Mouse (Mus musculus): Measurements from ENCODE around the gene Tmem259. TPM values are rescaled to one million over a fixed set of nuclear protein-coding genes. Genes with fewer than 3 reads are reported as not detected.

Gene Tmem259
- polyA plus RNA-seq, 1 experiment from 2014 or later: 13.4 TPM

- no peaks in the 10 kb centered on the region for H3K36me3 ChIP-seq (ENCODE audit: control insufficient read depth, insufficient read depth, low read length)
- H3K27me3 ChIP-seq (replicated peaks; ENCODE audit: control insufficient read depth, insufficient read depth, low read length): peaks cover 11% of the 10 kb centered on the region; the same call in 1 of the 2 replicates
- H3K4me2 ChIP-seq (ENCODE audit: low read length): no peak overlapping the region
- H3K4me1 ChIP-seq (ENCODE audit: control insufficient read depth, insufficient read depth, low read length): no peaks in the 10 kb centered on the region
- WGBS: 79% methylated on average over 15 of the region's 15 CpGs
- no peak overlapping the region for H3K9ac ChIP-seq (ENCODE audit: low read length)
- H3K9me3 ChIP-seq (replicated peaks; ENCODE audit: control insufficient read depth, low read length): no peaks in the 10 kb centered on the region
- no peak overlapping the region for H3K4me3 ChIP-seq (ENCODE audit: low read depth, low read length)
- no peak overlapping the region for H3K27ac ChIP-seq (ENCODE audit: low read depth, low read length)
- DNase-seq (ENCODE audit: low spot score): no peak
- ATAC-seq: no peak
These were observed 40.3 kb upstream of the Tmem259 start for GRCm38 (mm10) chr10:80024229-80025043.

- Histone ChIP-seq H3K4me1 (ENCODE audit: control insufficient read depth, insufficient read depth, low read length) (no peaks in the 10 kb centered on the region), H3K4me3 (ENCODE audit: low read depth, low read length) (no peak overlapping the region), H3K9me3 (replicated peaks; ENCODE audit: control insufficient read depth, low read length) (no peaks in the 10 kb centered on the region), H3K27ac (ENCODE audit: low read depth, low read length) (no peak overlapping the region), H3K27me3 (replicated peaks; ENCODE audit: control insufficient read depth, insufficient read depth, low read length) (peaks cover 16% of the 10 kb centered on the region; the same call in 1 of the 2 replicates), H3K4me2 (ENCODE audit: low read length) (no peak overlapping the region), H3K36me3 (ENCODE audit: control insufficient read depth, insufficient read depth, low read length) (no peaks in the 10 kb centered on the region), H3K9ac (ENCODE audit: low read length) (no peak overlapping the region)
- no peak for DNase-seq (ENCODE audit: low spot score)
- WGBS: 87% methylated on average over 5 of the region's 5 CpGs
- no peak for ATAC-seq
These were observed 39.6 kb upstream of the Tmem259 start for GRCm38 (mm10) chr10:80023758-80024157.

GRCm38 (mm10) chr10:80022806-80023205 is 38.7 kb upstream of the Tmem259 start:
- H3K4me2 ChIP-seq (ENCODE audit: low read length): no peak overlapping the region
- 93% methylated on average over 8 of the region's 8 CpGs for WGBS
- no peak overlapping the region for H3K4me3 ChIP-seq (ENCODE audit: low read depth, low read length)
- no peaks in the 10 kb centered on the region for H3K4me1 ChIP-seq (ENCODE audit: control insufficient read depth, insufficient read depth, low read length)
- H3K27ac ChIP-seq (ENCODE audit: low read depth, low read length): no peak overlapping the region
- no peaks in the 10 kb centered on the region for H3K36me3 ChIP-seq (ENCODE audit: control insufficient read depth, insufficient read depth, low read length)
- H3K27me3 ChIP-seq (replicated peaks; ENCODE audit: control insufficient read depth, insufficient read depth, low read length): peaks cover 16% of the 10 kb centered on the region; the same call in 1 of the 2 replicates
- no peaks in the 10 kb centered on the region for H3K9me3 ChIP-seq (replicated peaks; ENCODE audit: control insufficient read depth, low read length)
- no peak for DNase-seq (ENCODE audit: low spot score)
- H3K9ac ChIP-seq (ENCODE audit: low read length): no peak overlapping the region
- no peak for ATAC-seq

DNA sequence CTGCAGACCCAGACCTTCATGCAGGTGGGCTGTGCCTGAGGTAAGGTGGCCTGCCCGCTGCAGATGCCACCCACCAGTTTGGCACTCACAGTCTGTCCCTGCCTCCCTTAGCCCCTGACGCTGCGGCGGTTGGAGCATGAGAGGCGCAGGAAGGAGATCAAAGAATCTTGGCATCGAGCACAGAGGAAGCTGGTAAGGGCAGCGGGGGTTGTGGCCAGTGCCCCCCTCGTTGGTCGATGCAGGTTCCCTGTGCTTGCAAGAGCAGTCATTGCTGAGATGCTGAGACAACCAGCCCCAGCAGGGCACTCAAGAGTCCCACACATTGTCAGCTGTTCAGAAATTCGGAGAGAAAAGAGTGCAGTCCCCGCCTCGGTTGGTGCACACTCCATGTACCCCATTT is 38.0 kb upstream of the Tmem259 start:
- Histone ChIP-seq H3K9ac (ENCODE audit: low read length) (no peak overlapping the region), H3K27ac (ENCODE audit: low read depth, low read length) (no peak overlapping the region), H3K27me3 (replicated peaks; ENCODE audit: control insufficient read depth, insufficient read depth, low read length) (peaks cover 16% of the 10 kb centered on the region; the same call in 1 of the 2 replicates), H3K4me3 (ENCODE audit: low read depth, low read length) (no peak overlapping the region), H3K4me1 (ENCODE audit: control insufficient read depth, insufficient read depth, low read length) (no peaks in the 10 kb centered on the region), H3K36me3 (ENCODE audit: control insufficient read depth, insufficient read depth, low read length) (no peaks in the 10 kb centered on the region), H3K9me3 (replicated peaks; ENCODE audit: control insufficient read depth, low read length) (no peaks in the 10 kb centered on the region), H3K4me2 (ENCODE audit: low read length) (no peak overlapping the region)
- WGBS: 84% methylated on average over 12 of the region's 12 CpGs
- ATAC-seq (no peak), DNase-seq (ENCODE audit: low spot score) (no peak)

DNA sequence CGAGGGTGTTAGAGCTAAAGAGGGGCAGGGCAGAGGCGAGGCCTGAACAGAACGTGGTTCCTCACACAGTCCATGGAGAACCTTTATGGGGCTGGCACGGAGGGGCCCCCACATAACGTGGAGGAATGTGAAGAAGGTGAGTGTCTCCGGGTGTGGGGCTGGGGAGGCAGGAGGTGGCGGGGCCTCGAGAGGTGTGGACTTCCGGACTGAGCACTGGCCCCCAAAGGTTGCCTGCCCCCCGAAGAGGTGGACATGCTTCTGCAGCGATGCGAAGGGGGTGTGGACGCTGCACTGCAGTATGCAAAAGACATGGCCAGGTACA is 37.2 kb upstream of the Tmem259 start:
- Histone ChIP-seq H3K4me1 (ENCODE audit: control insufficient read depth, insufficient read depth, low read length) (no peaks in the 10 kb centered on the region), H3K27me3 (replicated peaks; ENCODE audit: control insufficient read depth, insufficient read depth, low read length) (peaks cover 16% of the 10 kb centered on the region; the same call in 1 of the 2 replicates), H3K27ac (ENCODE audit: low read depth, low read length) (no peak overlapping the region), H3K9ac (ENCODE audit: low read length) (no peak overlapping the region), H3K4me2 (ENCODE audit: low read length) (no peak overlapping the region), H3K4me3 (ENCODE audit: low read depth, low read length) (no peak overlapping the region), H3K36me3 (ENCODE audit: control insufficient read depth, insufficient read depth, low read length) (no peaks in the 10 kb centered on the region), H3K9me3 (replicated peaks; ENCODE audit: control insufficient read depth, low read length) (no peaks in the 10 kb centered on the region)
- no peak for DNase-seq (ENCODE audit: low spot score)
- ATAC-seq: no peak
- 92% methylated on average over 13 of the region's 13 CpGs for WGBS

DNA sequence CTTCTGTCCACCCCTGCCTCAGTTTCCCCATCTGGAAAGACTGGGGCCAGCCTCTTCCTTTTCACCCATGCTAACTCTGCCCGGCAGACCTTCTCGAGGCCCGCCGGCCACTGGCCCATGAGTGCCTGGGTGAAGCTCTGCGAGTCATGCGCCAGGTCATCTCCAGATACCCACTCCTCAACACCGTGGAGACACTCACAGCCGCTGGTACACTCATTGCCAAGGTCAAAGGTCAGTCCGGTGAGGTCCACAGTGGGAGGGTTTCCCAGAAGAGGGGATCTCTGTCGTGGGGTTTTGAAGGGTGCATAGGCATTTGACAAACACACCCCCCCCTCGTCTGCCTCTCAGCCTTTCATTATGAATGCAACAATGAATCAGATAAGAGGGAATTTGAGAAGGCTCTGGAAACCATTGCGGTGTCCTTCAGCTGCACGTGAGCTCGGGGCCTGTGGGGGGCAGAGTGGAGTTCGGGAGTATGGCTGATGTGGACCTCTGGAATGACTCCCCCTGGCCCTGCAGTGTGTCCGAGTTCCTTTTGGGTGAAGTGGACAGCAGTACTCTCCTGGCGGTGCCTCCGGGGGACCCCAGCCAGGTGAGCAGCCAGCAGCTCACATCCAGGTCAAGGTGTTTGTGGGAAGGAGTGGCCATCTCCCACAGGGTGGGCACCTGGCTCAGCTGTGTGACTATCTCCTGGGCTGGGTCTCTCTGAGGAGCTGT is 36.6 kb upstream of the Tmem259 start:
- no peak overlapping the region for H3K4me3 ChIP-seq (ENCODE audit: low read depth, low read length)
- no peaks in the 10 kb centered on the region for H3K9me3 ChIP-seq (replicated peaks; ENCODE audit: control insufficient read depth, low read length)
- ATAC-seq (no peak), DNase-seq (ENCODE audit: low spot score) (no peak)
- H3K36me3 ChIP-seq (ENCODE audit: control insufficient read depth, insufficient read depth, low read length): no peaks in the 10 kb centered on the region
- no peak overlapping the region for H3K27ac ChIP-seq (ENCODE audit: low read depth, low read length)
- H3K27me3 ChIP-seq (replicated peaks; ENCODE audit: control insufficient read depth, insufficient read depth, low read length): peaks cover 16% of the 10 kb centered on the region; the same call in 1 of the 2 replicates
- WGBS: 84% methylated on average over 18 of the region's 18 CpGs
- no peak overlapping the region for H3K4me2 ChIP-seq (ENCODE audit: low read length)
- no peak overlapping the region for H3K9ac ChIP-seq (ENCODE audit: low read length)
- H3K4me1 ChIP-seq (ENCODE audit: control insufficient read depth, insufficient read depth, low read length): no peaks in the 10 kb centered on the region

DNA sequence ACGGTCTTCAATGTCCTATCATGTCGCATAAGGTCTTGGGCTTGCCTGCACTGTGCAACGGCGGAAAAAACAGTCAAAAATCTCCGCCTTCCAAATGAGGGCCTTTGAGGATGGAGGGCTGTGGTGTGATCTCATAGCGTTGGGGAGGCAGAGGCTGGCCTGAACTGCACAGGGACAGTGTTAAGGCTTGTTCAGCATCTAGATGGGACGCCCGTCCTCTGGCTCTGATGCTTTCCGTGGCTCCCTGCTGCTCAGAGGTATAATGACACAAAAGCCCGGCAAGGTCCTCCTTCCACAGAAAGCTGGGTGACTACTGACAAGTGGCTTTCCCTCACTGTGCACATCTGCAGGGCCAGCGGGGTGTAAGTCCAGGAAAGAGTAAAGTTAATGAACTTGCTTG is 36.1 kb upstream of the Tmem259 start:
- Histone ChIP-seq H3K27ac (ENCODE audit: low read depth, low read length) (no peak overlapping the region), H3K36me3 (ENCODE audit: control insufficient read depth, insufficient read depth, low read length) (no peaks in the 10 kb centered on the region), H3K9me3 (replicated peaks; ENCODE audit: control insufficient read depth, low read length) (no peaks in the 10 kb centered on the region), H3K27me3 (replicated peaks; ENCODE audit: control insufficient read depth, insufficient read depth, low read length) (peaks cover 17% of the 10 kb centered on the region; the same call in 1 of the 2 replicates), H3K4me3 (ENCODE audit: low read depth, low read length) (no peak overlapping the region), H3K4me1 (ENCODE audit: control insufficient read depth, insufficient read depth, low read length) (no peaks in the 10 kb centered on the region), H3K9ac (ENCODE audit: low read length) (no peak overlapping the region), H3K4me2 (ENCODE audit: low read length) (peak overlapping the region; percentile 6; the same call in 1 of the 2 replicates)
- no peak for ATAC-seq
- DNase-seq (ENCODE audit: low spot score): no peak
- WGBS: 14% methylated on average over 11 of the region's 11 CpGs

DNA sequence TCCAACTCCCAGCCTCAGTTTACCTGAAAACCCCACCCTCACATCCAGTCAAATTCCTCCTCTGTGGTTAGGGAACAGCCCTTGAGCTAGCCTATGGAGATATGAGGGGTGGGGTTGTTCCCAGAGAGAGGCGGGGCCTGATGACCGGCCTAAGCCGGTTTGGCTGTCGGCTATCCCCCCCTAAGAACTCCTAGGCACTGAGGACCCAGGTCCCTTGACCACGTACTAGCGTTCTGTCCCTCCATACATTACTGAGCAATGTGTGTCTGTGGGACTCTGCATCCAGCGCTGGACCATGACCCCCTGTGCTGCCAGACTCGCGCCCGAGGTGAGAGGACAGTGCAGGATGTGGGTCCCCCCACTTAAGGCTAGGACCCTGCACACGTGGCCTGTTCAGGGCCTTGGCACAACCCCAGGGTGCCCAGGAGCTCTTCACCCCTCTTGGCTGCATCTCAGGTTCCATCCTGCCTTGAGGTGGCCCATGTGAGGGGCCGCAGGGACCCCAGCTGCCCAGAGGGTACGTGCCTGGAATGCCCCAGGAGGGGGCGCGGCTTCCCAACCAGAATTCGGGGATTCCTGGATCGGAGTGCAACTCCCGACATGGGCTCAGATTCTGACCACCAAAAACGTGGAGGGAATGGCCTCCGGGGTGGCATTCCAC is 35.5 kb upstream of the Tmem259 start:
- no peak for DNase-seq (ENCODE audit: low spot score)
- no peak for ATAC-seq
- Histone ChIP-seq H3K4me1 (ENCODE audit: control insufficient read depth, insufficient read depth, low read length) (no peaks in the 10 kb centered on the region), H3K27ac (ENCODE audit: low read depth, low read length) (no peak overlapping the region), H3K9ac (ENCODE audit: low read length) (0 out of 2 replicates have a peak overlapping the region, but pooled peaks have one; percentile 40), H3K36me3 (ENCODE audit: control insufficient read depth, insufficient read depth, low read length) (no peaks in the 10 kb centered on the region), H3K4me2 (ENCODE audit: low read length) (peak overlapping the region; percentile 6; the same call in 1 of the 2 replicates), H3K9me3 (replicated peaks; ENCODE audit: control insufficient read depth, low read length) (no peaks in the 10 kb centered on the region), H3K27me3 (replicated peaks; ENCODE audit: control insufficient read depth, insufficient read depth, low read length) (peaks cover 23% of the 10 kb centered on the region), H3K4me3 (ENCODE audit: low read depth, low read length) (no peak overlapping the region)
- 3% methylated on average over 20 of the region's 20 CpGs for whole genome bisulfite sequencing

Measured in forebrain, embryonic 14.5 days (tissue).